Mouse (Mus musculus): Measurements from ENCODE around the gene Tuba1b.
"Not testable (repeated sequence)": the region's sequence is repeated elsewhere in the genome, so short reads cannot be mapped to it uniquely, and the experiment has no call there.

Gene Tuba1b

DNA sequence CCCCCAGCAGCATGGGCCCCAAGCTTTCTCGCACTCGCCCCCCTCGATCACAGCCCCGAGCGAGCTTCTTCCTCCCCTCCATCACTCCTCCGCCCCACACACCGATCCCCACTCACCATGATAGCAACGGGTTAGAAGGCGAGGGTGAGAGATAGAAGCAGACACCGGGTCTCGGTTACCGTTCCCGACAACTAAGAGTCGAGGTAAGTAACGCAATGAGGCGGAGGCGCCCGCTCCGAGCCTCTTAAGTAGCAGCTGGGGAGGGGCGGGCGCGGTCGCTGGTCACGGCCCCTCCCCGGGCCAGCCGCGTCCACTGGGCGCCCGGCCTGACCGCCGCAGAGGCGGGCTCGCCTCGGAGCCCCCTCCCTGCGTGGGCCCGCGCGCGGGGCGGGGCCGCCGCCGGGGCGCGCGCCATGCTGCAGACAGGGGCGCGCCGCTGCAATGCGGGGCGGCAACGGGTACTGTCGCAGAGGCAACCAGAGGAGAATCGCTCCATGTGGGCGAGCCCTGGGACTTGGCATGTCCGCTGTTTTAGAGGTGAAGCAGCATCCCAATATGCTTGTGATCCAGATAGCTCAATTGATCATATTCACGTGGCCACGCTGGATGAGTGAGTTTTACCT lies at the start of gene Tuba1b:
Gene Tuba1b, minus strand, starts transcription at position 349 of the 623 bp plus-strand sequence.
- in situ Hi-C loops (cut with MseI, MboI): no loop called here

DNA sequence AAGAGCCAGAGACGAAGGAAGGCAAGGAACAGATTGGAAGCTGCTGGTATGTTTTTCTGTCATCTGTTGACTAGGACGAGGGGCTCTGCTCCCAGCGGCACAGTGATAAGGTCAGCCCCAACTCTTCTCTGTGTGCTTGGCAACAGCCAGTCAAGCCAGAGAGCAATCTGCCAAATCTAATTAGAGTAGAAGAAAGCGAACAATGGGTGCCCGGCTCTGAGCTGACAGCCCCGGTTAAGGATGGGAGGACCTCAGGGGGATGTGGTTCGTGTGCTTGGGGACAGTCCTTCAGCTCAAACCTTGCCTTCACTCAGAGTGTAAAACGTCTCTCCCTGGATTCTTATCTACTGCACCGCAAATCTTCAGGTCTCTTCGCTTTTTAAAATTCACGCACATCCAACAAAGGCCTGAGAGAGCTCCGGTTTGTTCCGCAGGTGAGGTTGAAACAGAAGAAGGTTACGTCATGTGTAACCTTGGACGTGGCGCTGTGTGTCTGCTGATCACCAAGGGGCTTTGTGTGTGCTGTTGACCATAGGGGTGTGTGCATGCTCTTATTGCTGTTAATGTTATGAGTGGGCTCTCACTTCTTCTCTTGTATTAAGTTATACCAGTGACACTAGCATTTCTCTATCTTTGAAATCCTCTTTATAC lies 49.2 kb upstream of the Tuba1b start:
- in situ Hi-C loops (cut with MseI, MboI): no loop called here

DNA sequence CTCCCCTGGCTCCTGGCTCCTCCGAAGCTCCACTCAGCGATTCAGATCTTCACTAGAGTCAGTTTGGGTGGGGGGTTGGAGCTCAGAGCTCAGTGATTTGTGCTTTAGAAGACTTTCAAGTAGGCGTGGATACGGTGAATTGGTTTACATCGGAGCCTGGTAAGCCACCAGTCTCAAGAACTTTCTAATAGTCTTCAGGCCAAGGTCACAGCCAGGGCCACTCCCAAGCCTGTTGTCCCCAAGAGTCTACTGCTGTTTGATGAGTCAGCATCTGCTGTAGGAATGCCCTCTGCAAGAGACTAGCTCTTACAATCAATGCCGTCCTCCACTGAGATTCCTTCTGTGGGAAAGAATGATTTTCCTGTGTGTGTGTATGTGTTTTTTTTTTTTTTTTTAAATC lies 47.7 kb upstream of the Tuba1b start:
- in situ Hi-C loops (cut with MseI, MboI): no loop called here

DNA sequence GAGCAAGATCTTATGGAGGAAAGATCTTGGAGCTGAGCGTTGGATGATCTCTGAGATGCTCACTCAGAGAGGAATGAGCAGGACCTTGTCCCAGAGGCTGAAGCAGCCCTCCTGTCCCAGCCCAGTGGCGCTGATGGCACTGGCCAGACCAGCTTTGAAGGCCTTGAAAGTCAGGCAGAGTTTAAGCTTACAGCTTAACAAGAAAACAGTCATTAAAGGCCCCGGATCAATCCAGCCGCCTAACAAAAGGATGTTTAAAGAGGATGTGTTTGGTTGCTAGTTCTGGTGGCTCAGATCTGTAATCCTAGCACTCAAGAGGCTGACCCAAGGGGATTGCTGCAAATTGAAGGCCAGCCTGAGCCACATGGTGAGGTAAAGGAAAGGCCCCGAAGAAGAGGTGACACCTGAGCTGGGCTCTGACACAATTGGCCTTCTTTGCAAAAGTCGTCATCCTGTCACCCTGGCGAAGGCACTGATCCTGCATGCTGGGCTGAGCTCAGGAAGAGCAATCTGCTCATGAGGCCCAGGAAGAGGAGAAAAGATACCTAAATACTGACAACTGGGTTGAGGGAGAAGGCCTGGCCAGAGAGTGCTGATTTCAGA lies 45.7 kb upstream of the Tuba1b start:
- in situ Hi-C loops (cut with MseI, MboI): no loop called here

DNA sequence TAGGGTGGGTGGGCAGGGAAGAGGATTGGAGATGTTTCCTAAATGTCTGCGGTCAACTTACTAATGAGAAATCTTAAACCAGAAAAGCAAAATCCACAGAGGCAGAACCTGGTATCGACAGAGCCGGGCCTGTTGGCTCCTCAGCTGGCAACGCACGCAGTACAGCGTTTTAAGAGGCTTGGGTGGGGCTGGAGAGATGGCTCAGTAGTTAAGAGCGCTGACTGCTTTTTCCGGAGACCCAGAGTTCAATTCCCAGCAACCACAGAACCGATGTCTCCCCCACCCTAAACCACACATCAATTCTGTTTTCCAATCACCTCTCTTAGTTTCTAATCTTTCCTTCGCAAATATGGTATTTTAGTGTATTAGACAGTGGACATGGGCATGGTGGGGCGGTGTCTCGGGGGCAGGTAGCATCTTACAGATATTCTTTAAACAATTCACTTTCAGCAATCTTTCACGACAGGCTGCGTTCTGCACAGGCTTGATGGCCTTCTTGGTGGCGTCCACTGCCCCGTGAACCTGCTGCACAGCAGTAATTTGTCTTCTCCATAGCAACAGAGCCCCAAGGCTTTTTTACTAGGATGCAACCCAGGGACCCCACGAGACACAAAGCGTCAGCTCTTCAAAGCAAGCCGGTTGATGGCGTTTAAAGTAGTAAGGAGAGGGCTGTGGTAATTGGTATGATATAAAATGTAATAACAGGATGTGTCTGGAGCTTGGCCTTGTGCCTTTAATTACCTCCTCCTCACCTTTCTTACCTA lies 44.2 kb upstream of the Tuba1b start:
- in situ Hi-C loops (cut with MseI, MboI): no loop called here

DNA sequence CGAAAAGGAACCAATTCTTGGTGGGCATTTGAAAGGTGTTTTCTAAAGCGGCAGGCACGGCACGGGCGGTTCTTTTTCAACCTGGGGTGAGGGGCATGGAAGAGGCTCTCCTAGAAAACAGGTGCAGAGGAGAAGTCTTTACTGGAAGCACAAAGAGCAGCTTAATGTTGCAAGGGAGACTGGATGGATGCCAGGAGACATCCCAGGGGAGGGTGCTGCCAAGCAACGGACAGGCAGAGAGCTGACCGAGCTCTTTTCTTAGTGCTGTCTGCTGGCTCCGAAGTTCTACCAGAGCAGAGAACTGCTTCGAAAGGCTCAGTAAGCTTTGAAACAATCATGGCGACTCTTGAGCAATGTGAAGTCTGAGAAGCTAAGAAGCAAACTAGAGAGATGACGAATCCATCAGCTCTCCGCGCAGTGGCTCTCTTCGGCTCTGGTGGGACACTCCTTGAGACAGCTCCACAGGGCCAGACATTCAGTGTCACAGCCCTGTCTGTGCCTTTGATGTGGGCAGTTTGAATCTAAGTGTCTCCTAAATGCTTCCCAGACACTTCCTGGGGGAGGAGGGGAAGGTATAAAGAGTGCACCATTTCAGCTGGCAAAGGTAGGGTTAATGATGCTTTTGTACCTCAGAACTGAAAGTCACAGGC lies 43.5 kb upstream of the Tuba1b start:
- in situ Hi-C loops (cut with MseI, MboI): no loop called here

DNA sequence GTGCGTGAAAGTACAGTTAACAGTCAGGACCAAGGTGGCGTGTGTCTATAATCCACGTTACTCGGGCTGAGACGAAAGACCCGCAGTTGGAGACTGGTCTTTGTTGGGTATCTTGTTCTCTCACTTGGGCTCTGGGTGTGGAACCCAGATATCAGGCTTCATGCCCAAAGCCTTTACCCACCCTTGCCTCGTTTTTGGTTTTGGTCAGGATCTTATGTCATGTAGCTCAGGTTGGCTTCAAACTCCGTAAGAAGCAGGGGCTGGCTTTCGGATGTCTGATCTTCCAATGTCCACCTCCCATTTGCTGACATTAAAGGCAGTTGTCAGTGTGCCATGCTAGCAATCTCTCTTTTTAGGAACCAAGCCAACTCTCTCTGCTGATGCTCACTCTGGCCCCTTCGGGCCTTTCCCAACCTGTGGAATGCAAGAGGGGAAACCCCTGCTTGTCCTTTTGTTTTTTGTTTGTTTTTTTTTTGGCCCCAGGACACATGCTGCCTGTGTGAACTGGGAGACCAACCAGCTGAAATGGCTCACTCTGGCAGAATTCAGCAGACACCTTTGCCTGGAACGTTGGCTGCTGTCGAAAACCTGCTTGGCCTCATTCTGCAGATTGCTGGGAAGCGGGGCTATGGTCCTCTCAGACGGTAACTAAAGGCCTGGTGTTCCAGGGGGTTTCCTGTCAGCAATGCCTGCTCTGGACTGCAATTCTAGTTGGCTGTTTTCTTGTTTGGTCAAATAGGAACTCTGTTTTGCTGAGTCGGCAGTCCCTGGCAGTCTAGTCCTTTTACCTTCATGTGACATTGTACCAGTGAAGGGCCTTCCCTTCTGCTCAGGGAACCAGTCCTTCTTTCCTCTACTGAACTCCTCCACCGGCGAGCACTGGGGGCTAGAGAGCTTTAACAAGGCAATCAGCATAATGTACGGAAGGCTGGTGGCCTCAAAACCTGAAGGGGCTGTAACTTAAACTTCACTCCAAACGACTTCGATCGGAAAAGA lies 42.7 kb upstream of the Tuba1b start:
- in situ Hi-C loops (cut with MseI, MboI): no loop called here

DNA sequence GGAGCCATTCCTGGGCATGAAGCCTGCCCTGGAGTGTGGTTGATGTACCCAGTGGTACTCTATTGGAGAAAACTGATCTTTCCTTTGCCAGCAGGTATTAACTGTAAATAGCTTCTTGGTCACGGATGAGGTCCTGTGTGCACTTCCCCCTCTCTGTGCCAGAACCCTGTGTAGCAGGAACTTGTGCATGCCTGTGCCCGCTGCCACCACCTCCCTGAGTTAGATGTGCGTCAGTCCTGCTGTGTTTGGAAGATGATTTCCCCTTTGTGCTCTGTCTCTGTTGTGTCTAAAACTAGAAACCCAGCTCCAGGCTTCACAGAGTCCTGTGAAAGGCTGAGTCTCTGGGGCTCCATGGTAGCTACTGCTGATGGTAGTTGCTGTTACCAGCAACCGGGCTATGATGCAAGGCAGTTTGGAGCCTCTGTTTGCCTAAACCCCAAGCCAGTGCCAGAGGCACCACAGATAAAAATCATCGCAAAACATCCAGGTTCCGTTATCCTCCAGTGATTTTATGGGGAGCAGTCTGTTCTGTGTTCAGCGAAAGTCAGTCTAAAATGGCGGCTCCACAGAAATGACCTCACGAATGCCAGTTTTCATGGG lies 38.8 kb upstream of the Tuba1b start:
- in situ Hi-C loops (cut with MseI, MboI): no loop called here

DNA sequence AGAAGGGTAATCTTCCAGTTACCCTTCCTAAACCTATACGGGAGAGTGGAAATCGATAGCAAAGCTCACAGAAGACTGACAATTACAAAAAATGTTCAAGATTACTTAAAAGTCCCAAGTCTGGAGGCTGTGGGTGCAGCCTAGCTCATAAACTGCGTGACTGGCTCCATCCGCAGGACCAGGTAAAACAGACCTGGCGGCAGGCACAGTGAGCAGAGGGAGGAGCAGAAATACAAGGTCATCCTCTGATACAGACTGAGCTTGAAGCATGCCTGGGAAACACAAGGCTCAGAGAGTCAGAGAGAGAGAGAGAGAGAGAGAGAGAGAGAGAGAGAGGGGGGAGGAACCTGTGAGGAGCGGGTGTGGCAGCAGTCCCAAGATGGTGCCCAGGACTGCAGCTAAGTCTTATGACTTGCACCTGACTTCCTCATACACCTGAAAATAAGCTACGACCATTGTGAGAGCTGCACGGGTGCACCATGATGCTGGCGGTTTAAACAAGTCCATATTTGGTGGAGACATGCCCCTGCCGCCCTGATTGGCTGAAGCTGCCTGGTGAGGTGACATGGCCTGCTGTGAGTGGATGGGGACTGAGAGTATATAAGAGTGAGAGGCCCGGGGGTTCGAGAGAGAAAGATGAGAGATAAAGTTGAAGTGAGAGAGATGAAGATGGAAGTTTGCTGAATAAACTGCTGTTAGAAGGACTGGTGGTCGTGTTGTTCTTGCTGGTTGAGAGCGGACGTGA lies 37.4 kb upstream of the Tuba1b start:
- in situ Hi-C loops (cut with MseI, MboI): not testable (repeated sequence)

DNA sequence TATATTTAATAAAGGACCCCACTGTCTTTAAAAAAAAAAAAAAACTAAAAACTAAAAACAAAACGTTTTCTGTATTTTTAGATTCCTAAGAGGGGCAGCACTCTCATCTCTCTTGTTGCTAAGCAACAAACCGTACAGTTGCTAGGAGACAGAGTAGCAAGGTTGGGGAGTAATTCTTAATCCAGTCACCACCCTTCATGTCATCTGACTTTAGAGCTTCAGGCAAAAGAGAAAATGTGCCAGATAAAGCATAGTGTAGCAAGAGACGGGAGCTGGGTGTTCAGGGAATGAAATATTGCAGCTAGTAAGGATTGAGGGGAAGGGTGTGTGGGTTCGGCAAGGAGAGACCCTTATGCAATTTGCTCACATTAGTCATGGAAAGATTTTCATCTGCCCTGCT lies 36.7 kb upstream of the Tuba1b start:
- in situ Hi-C loops (cut with MseI, MboI): no loop called here

DNA sequence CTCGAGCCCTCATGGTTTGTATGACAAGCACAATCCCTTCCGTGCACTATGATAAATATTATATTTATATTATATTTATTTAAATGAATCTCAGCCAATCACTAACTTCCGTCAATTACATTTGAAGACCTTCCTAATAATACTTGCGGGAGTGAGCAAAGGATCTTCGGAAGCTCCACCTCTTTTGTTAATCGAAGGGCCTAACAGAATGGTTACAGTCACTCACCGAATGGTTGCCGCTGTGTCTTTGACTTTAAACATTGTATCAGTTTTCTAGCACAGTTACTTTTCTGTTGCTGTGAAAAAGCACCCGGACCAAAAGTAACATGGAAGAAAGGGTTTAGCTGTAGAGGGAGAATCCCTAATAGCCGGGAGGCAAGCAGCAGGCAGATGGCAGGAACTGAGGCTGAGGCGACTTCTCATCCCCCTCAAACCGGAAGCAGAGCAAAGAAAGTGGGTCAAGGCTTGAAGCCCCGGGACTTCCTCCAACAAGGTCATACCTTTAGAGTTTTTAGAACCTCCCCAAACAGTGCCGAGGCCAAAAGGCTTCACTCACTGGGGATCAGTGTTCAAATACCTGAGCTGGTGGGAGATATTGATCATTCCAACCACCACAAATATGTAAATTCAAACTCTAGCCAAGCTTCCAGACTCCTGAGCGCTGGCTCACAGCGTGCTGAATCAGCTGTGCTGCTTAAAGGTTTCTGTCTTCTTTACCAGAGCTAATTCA lies 35.2 kb upstream of the Tuba1b start:
- in situ Hi-C loops (cut with MseI, MboI): no loop called here

DNA sequence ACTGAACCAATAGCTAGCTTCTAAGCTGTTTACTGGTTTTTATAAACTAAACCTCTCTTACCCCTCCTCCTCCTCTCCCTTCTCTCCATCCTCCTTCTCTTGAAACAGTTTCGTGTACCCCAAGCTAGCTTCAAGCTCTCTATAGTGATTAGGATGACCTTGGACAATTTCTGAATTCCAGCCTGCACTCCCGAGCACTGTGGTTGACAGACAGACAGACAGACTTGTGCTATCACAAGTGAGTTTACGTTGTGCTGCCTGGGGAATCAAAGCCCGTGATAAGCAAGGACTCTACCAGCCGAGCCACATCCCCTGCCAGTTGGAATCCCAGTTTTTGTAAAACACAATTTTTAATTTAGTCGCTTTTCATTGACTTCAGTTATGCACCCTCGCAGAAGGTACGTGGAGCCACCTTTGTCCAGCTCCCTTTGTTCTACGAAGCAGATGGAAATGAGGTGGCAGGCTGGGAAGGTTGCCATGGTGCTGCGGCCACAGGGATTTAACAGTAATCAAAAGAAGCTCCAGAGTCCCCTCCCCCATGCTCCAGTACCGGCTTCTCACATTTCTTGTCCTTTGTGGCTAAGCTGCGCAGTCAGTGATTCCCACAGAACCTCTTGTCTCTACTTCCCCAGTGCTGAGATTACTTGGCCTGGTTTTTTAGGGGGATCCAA lies 34.5 kb upstream of the Tuba1b start:
- in situ Hi-C loops (cut with MseI, MboI): no loop called here

DNA sequence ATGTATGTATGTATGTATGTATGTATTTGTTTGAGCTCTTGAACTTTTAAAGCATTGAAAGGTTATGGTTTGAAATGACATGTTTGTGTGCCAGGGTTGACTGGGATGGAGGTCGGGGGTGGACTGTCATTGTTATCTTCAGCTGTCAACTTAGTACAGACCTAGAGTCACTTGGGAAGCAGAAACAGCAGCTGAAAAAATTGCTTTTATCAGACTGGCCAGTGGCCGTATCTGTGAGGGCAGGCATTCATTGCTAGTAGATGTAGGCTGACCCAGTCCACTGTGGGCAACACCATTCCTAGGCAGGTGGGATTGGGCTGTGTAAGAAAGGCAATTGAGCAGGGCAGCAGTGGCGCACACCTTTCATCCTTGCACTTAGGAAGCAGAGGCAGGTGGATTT lies 25.2 kb upstream of the Tuba1b start:
- in situ Hi-C loops (cut with MseI, MboI): no loop called here

DNA sequence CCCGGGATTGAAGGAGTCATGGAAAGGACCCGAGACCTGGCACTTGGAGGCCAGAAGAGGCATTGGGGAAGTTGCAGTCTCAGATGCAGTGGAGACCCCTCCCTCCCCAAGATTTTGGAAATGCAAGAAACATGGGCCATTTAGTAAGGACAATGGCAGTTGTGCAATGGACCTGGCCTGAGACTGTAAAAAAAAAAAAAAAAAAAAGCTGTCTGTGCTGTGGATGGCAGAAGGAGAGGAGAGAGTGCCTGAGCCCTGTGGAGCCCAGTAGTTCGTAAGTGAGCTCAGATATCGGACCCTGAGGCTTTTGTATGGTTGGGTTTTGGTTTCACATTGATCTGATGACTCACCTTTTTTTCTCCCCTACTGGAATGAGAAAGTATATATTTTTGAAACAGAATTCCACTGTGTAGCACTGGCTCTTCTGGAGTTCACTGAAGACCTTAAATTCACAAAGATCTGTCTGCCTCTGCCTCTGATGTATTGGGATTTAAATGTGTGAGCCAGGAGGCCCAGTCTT lies 24.6 kb upstream of the Tuba1b start:
- in situ Hi-C loops (cut with MseI, MboI): no loop called here

DNA sequence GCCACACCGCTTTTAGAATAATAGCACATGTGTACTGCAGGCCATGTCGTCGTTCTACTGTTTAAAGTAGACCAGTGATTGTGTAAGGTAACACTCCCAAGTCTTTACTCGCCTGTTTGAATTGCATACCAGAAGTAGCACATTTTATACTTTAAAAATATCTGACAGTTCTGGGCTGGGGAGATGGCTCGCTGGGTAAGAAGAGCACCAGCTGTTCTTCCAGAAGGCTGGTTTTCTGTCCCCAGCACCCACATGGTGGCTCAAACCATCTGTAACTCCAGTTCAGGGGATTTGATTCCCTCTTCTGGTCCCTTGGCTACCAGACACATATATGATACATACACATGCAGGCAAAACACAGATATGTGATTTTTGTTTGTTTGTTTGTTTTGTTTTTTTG lies 23.1 kb upstream of the Tuba1b start:
- in situ Hi-C loops (cut with MseI, MboI): no loop called here

DNA sequence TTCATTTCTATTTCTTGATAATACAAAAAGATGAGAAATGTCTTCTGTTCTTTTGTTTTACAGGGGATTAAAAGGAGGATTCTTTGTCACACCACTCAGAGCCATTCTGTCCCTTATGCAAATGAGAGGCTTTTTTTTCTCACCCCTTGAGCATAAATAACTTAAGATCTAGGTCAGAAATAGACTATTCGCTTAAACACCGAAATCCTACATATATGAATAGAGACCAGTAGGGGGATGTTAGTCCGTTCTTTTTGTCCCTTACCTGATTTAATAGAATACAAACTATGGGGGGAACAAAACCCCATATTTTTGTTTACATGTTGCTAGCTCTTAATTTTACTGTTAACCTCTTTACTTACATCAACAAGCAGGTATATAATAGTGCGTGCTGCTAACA lies 21.6 kb upstream of the Tuba1b start:
- in situ Hi-C loops (cut with MseI, MboI): no loop called here

DNA sequence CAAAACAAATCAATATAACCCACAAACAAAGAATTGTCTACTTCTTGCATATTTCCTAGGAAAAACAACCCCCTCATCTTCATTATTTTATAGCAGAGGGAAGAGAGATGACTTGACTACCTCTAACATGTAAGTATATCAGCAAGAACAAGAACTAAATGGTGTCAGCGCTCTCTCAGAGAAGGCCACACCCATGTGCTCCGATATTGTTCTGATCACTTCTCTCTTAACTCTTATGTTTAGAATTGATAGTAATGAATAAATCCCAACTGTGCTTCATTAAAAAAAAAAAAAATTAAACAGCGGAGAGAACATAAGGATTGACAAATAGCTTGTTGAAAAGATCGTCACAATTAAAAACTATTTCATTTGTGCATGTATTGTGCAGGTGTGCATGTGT lies 21.0 kb upstream of the Tuba1b start:
- in situ Hi-C loops (cut with MseI, MboI): no loop called here

All from mouse trophoblast stem cell (cell line).